Mouse (Mus musculus) testis, adult 2 months (tissue): Measurements from ENCODE around the gene Ldlrad1.

Experiments used
- CTCF ChIP-seq: fragments of 200-500 bp; IDR thresholded peaks from 2 replicates; pipeline ENCODE4 v1.5.1; 2012; ENCODE audit warnings: low read depth, mild to moderate bottlenecking, inconsistent platforms, low read length, moderate library complexity; ENCODE audit not compliant: control insufficient read depth, insufficient read depth, insufficient replicate concordance
- POLR2A ChIP-seq: fragments of 200-500 bp; IDR thresholded peaks from 2 replicates; pipeline ENCODE4 v1.6.1; 2012; ENCODE audit warnings: low read depth, mild to moderate bottlenecking, inconsistent platforms, low read length, moderate library complexity; ENCODE audit not compliant: control insufficient read depth

- TF ChIP-seq POLR2A (no peak), CTCF (no peak)
Observed at GRCm38 (mm10) chr4:107211936-107212335, 3.0 kb downstream of the Ldlrad1 start.
